Mouse (Mus musculus) E14TG2a.4 (cell line): ENCODE measurements around the gene Wipf2.

ENCODE experiments used
- H3K27me3 ChIP-seq: 2 replicates; pipeline ENCODE4 v1.6.1; 2014; ENCODE audit warnings: low read length, control low read depth; ENCODE audit not compliant: insufficient read depth
- H3K36me3 ChIP-seq: 2 replicates; pipeline ENCODE4 v1.6.1; 2014; ENCODE audit warnings: low read length, control low read depth; ENCODE audit not compliant: insufficient read depth
- H3K4me1 ChIP-seq: replicated peaks from 2 replicates; pipeline ENCODE4 v1.6.1; 2014; ENCODE audit warnings: low read depth, low read length, control low read depth
- H3K4me3 ChIP-seq: replicated peaks from 2 replicates; pipeline ENCODE4 v1.5.1; 2014; ENCODE audit warnings: mild to moderate bottlenecking, low read length
- H3K9me3 ChIP-seq: 2 replicates; pipeline ENCODE4 v1.6.1; 2014; ENCODE audit warnings: low read length, control low read depth
- CTCF ChIP-seq: conservative IDR thresholded peaks from 2 replicates; pipeline ENCODE4 v1.5.1; 2014; ENCODE audit warnings: low read length
- NANOG ChIP-seq: IDR thresholded peaks from 2 replicates; pipeline ENCODE4 v1.6.1; 2014; ENCODE audit warnings: borderline replicate concordance, low read length, mixed read lengths
- POU5F1 ChIP-seq: IDR thresholded peaks from 2 replicates; pipeline ENCODE4 v1.6.1; 2014; ENCODE audit warnings: low read length, borderline replicate concordance

The Wipf2 gene

DNA sequence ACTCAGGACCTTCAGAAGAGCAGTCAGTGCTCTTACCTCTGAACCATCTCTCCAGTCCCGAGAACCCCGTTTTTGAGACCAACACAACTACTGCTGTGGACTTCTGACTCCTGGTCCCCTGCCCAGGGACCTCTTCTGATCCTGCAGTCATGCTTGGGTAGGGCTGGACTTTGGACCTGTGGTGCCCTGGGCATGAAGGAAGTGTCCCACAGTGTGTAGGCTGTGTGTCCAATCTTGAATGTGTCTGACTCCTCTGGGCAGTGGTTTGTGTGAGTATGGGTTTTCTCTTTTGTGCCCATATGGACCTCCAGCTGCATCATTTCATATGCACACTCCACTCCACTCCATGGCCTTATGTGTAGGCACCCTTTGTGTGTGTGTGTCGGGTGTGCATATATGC, 71.7 kb downstream of the Wipf2 start:
- TF ChIP-seq NANOG (no peak), POU5F1 (no peak), CTCF (no peak)
- H3K36me3 ChIP-seq, result 0 out of 2 replicates have a peak, but pooled peaks cover 7% of the 10 kb centered on the region
- H3K9me3 ChIP-seq, result no peaks in the 10 kb centered on the region
- no peak overlapping the region for H3K4me3 ChIP-seq
- H3K27me3 ChIP-seq, result peaks cover 50% of the 10 kb centered on the region
- peaks cover 92% of the 10 kb centered on the region for H3K4me1 ChIP-seq

DNA sequence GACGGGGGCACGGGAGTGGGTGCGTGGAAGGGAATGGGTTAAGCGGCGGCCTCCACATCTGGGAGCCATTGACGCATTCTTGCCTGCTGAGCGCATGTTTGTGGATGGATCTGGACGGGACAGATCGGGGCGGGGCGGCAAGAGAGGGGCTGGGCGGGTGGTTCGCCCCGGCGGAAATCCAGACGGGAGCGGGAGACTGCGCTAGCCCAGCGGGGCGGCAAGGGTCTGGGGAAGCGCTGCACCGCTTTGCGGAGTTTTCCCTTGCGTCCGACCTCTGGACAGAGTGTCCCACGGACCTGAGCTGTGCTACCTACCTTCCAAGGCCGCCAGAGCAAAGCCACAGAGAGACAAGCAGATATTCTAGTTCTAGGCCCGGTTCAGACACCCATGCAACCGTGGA, 72.7 kb downstream of the Wipf2 start:
- Histone ChIP-seq H3K36me3 (0 out of 2 replicates have a peak, but pooled peaks cover 8% of the 10 kb centered on the region), H3K9me3 (no peaks in the 10 kb centered on the region), H3K4me1 (peaks cover 93% of the 10 kb centered on the region), H3K4me3 (peak overlapping the region; percentile 98), H3K27me3 (peaks cover 41% of the 10 kb centered on the region)
- no peak for TF ChIP-seq CTCF
- TF ChIP-seq NANOG, result no peak
- TF ChIP-seq POU5F1, result no peak

DNA sequence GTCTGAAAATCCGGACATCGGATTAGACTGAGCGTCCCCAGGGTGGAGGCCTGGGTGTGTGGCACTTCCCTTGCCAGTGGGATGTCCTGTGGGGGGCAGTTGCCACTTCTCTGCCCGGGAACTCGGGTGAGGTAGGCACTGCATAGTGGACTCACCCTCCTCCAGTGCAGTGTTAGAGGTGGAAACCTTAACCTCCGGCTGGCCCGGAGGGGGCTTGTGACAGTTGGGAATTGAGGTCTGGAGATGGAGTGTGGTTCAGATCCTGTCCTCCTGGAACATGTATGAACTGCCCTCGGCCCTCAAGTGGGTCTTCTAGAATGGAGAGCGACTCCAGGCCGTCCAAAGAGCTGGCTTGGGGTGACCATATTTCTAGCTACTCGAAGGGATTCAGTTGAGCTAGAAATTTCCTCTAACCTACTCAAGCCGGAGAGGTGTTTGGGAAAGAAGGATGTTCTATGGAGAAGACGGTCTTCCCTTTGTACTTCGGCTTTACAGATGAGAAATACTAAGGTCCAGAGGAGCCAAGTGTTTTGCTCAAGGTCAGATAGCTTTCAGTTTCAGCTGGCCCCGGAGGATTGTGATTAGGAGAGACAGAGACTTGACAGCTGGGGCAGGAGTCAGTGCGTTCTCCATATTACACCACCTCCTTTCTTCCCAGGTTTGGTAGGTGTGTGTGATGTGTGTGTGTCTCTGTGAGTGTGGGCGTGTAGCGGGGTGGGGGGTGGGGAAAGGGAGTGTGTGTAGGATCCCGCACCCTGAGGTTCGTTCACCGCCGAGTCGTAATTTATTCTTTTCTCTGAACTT, 73.4 kb downstream of the Wipf2 start:
- H3K27me3 ChIP-seq, result peaks cover 35% of the 10 kb centered on the region
- H3K36me3 ChIP-seq, result 0 out of 2 replicates have a peak, but pooled peaks cover 8% of the 10 kb centered on the region
- peak overlapping the region; percentile 98 for H3K4me3 ChIP-seq
- H3K9me3 ChIP-seq, result no peaks in the 10 kb centered on the region
- TF ChIP-seq POU5F1 (no peak), NANOG (no peak), CTCF (no peak)
- peaks cover 93% of the 10 kb centered on the region for H3K4me1 ChIP-seq

DNA sequence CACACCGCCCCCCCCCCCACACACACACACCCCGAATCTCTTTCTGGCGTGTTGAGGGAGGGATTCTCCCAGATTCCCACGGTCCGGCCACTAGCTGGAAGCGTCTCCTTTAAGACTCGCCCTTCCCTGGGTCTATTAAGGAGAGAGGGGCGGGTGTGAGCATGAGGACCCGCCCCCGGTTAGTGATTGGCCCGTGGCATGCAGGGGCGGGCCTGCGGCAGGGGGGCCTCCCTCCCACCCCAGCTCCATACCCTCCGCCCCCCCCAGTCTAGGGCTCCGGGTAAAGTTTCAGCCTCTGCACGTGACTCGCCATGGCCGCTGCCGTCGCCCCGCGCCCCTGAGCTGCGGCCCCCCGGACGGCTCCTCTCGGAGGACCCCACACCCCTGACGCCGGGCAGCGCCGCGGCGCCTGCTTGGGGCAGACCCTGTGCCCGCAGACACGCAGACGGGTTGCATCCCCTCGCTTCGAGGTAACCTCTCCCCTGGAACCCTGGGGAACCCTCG, 74.0 kb downstream of the Wipf2 start:
- peak overlapping the region; percentile 98 for H3K4me3 ChIP-seq
- TF ChIP-seq POU5F1, result no peak
- TF ChIP-seq CTCF, result no peak
- no peak for TF ChIP-seq NANOG
- H3K9me3 ChIP-seq, result no peaks in the 10 kb centered on the region
- H3K36me3 ChIP-seq, result 0 out of 2 replicates have a peak, but pooled peaks cover 8% of the 10 kb centered on the region
- H3K27me3 ChIP-seq, result peaks cover 33% of the 10 kb centered on the region
- peaks cover 93% of the 10 kb centered on the region for H3K4me1 ChIP-seq

DNA sequence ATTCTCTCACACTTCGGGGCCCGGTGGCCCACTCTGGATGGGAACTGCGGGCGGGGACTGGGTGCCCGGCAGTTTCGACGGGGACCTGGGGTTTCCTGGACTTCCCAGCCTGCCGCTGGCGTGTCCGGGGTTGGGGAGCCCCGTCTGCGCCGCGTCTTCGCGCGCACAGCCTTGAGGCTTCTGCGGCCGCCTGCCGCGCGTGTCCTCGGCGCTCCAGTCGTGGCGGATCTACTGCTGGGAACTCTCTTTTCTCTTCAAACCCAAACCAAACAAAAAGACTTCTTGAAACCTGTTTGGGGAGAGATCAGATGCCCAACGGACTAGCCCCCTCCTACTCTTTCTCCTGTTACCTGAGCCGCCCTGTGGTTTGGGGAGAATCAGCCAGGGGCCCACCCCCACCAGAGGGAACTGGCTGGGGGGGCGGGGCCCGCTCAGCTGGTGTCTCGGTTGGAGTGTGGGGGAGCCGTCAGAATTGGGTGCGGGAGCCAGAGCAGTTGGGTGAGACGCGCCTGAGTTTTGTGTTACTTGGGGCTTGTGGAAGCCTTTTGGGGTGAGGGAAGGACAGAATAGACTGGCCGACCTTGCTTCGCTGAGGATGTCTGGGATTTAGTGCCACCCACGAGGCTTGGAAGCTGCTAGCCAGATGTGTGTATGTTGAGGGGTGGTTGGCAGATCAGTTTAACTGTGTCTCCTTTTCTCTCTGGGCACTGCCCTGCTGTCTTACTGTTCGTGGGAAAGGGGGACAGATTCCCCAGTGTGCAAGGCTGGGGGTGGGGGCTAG, 74.7 kb downstream of the Wipf2 start:
- H3K9me3 ChIP-seq, result no peaks in the 10 kb centered on the region
- peaks cover 93% of the 10 kb centered on the region for H3K4me1 ChIP-seq
- peak overlapping the region; percentile 98 for H3K4me3 ChIP-seq
- peaks cover 31% of the 10 kb centered on the region for H3K27me3 ChIP-seq
- TF ChIP-seq NANOG, result no peak
- no peak for TF ChIP-seq CTCF
- no peak for TF ChIP-seq POU5F1
- H3K36me3 ChIP-seq, result 0 out of 2 replicates have a peak, but pooled peaks cover 8% of the 10 kb centered on the region

DNA sequence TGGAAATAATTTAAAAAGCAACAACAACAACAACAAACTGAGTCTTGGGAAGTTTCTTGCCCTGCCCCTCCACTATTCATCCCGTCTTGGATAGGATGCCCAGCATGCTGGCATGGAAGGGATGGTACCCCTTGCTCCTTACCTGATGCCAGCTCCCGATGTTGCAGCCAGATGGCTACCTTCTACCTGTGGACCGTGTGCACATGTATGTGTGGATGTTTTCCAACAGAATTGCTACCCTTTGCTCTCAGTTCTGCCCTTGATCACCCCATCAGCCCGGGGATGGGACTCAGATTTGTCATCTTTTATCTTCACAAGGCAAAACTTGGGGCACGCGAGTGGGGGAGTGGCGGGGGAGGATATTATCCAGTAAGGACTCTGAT, 75.3 kb downstream of the Wipf2 start:
- Histone ChIP-seq H3K9me3 (no peaks in the 10 kb centered on the region), H3K4me1 (peaks cover 93% of the 10 kb centered on the region), H3K27me3 (peaks cover 27% of the 10 kb centered on the region), H3K4me3 (peak overlapping the region; percentile 98), H3K36me3 (0 out of 2 replicates have a peak, but pooled peaks cover 8% of the 10 kb centered on the region)
- no peak for TF ChIP-seq CTCF
- no peak for TF ChIP-seq POU5F1
- TF ChIP-seq NANOG, result no peak

DNA sequence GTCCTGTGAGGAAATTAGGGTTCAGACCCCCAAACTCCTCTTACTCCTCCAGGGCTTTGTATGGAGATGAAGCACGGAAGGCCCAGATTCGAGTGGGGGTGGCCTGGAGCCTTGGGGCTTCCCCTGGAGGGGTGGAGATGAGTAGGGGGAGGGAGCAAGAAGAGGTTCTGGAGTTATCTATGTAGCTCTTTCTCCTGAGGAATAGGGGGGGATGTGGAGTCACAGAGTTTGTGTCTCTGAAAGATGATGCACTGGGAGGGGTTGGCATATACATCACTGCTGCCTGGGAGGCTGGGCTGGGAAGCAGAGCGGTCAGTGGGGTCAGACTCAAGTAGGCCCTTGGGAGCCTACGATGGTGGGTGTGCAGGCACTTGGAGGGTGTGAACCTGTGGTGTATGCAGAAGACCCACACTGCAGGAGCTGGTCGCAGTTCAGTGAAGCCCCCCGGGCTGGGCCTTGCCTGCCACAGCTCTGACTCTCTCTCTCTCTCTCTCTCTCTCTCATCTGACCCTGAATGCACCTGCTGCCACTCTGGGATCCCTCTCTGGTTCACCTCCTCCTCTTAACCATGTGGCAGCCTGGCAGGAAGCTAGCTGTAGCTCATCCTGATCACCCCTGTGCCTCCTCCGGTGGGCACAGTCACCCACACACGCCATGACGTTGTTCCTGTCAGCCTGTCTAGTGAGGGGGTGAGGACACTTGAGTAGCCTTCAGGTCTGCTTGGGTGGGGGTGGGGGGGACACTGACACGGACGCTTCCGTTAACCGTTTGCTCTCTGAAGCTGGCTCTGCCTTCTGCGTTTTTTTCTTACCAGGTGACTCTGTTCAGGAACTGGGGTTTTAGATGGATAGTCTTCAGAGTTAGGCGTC, 75.9 kb downstream of the Wipf2 start:
- Histone ChIP-seq H3K36me3 (peaks cover 10% of the 10 kb centered on the region; the same call in 1 of the 2 replicates), H3K27me3 (peaks cover 22% of the 10 kb centered on the region), H3K4me1 (peaks cover 93% of the 10 kb centered on the region), H3K4me3 (peak overlapping the region; percentile 98), H3K9me3 (0 out of 2 replicates have a peak, but pooled peaks cover 2% of the 10 kb centered on the region)
- TF ChIP-seq POU5F1, result no peak
- no peak for TF ChIP-seq NANOG
- no peak for TF ChIP-seq CTCF
